In genomic region chr2:93647051-93647923, GRCm38 (mm10) we compare ENCODE assay signal across 8 mouse cellular contexts. TPM values are rescaled to one million over a fixed set of nuclear protein-coding genes. Genes with fewer than 3 reads are reported as not detected.
DNase-seq lines count a peak whose midpoint lies in the region; ATAC-seq and TF ChIP-seq lines count a peak whose summit lies in the region.

No protein-coding gene starts in this region.

- no peaks in the 10 kb centered on the region for H3K36me3 ChIP-seq in E14TG2a.4 (ENCODE audit: insufficient read depth, low read length)
- H3K36me3 ChIP-seq in forebrain, embryonic 15.5 days, result no peaks in the 10 kb centered on the region
- H3K36me3 ChIP-seq in kidney, embryonic 16.5 days (ENCODE audit: insufficient read depth, low read length), result no peaks in the 10 kb centered on the region
- no peaks in the 10 kb centered on the region for H3K36me3 ChIP-seq in neural tube, embryonic 15.5 days

- H3K9me3 ChIP-seq in E14TG2a.4 (ENCODE audit: low read length), result no peaks in the 10 kb centered on the region
- no peaks in the 10 kb centered on the region for H3K9me3 ChIP-seq in forebrain, embryonic 15.5 days
- no peaks in the 10 kb centered on the region for H3K9me3 ChIP-seq in kidney, embryonic 16.5 days (ENCODE audit: low read length)
- H3K9me3 ChIP-seq in neural tube, embryonic 15.5 days (replicated peaks), result no peaks in the 10 kb centered on the region

- peaks cover 85% of the 10 kb centered on the region for H3K27me3 ChIP-seq in E14TG2a.4 (ENCODE audit: insufficient read depth, low read length)
- H3K27me3 ChIP-seq in forebrain, embryonic 15.5 days, result peaks cover 66% of the 10 kb centered on the region
- H3K27me3 ChIP-seq in kidney, embryonic 16.5 days (ENCODE audit: insufficient read depth, low read length), result peaks cover 98% of the 10 kb centered on the region
- peaks cover 85% of the 10 kb centered on the region for H3K27me3 ChIP-seq in neural tube, embryonic 15.5 days (replicated peaks)

- H3K4me3 ChIP-seq in E14TG2a.4 (replicated peaks; ENCODE audit: low read length), result peak overlapping the region; percentile 24; the same call in 1 of the 2 replicates
- H3K4me3 ChIP-seq in forebrain, embryonic 15.5 days, result no peak overlapping the region
- peak overlapping the region; percentile 34 for H3K4me3 ChIP-seq in kidney, embryonic 16.5 days (ENCODE audit: low read length)
- H3K4me3 ChIP-seq in neural tube, embryonic 15.5 days (replicated peaks), result no peak overlapping the region; the same call in 1 of the 2 replicates

- DNase-seq in adrenal gland, adult 2 months, result peak; percentile 30
- DNase-seq in adrenal gland, postnatal 4 days (ENCODE audit: low spot score in 2 of 2), result no peak
- DNase-seq in layer of hippocampus, postnatal 25 days (ENCODE audit: extremely low spot score in 1 of 2, low spot score in 1 of 2), result no peak
- no peak for DNase-seq in adipocyte (ENCODE audit: low spot score)

- no peak for TF ChIP-seq CTCF in E14TG2a.4 (conservative IDR thresholded peaks at IDR 0.05; ENCODE audit: low read length)

- H3K4me2 ChIP-seq in forebrain, embryonic 15.5 days (replicated peaks), result 0 out of 2 replicates have a peak overlapping the region, but pooled peaks have one; percentile 0
- H3K4me2 ChIP-seq in kidney, embryonic 16.5 days (replicated peaks; ENCODE audit: low read depth, low read length), result peak overlapping the region; percentile 33
- H3K4me2 ChIP-seq in neural tube, embryonic 15.5 days, result peak overlapping the region; percentile 27; the same call in 1 of the 2 replicates

- under 1% methylated on average over 44 of the region's 44 CpGs for WGBS in forebrain, embryonic 15.5 days
- under 1% methylated on average over 44 of the region's 44 CpGs for WGBS in kidney, embryonic 16.5 days
- WGBS in neural tube, embryonic 15.5 days, result under 1% methylated on average over 44 of the region's 44 CpGs

- peaks cover 24% of the 10 kb centered on the region for H3K4me1 ChIP-seq in E14TG2a.4 (replicated peaks; ENCODE audit: low read depth, low read length)
- peaks cover 24% of the 10 kb centered on the region for H3K4me1 ChIP-seq in forebrain, embryonic 15.5 days
- peaks cover 19% of the 10 kb centered on the region for H3K4me1 ChIP-seq in kidney, embryonic 16.5 days (ENCODE audit: insufficient read depth, low read length)
- peaks cover 20% of the 10 kb centered on the region for H3K4me1 ChIP-seq in neural tube, embryonic 15.5 days

- H3K9ac ChIP-seq in forebrain, embryonic 15.5 days (replicated peaks), result no peak overlapping the region
- H3K9ac ChIP-seq in kidney, embryonic 16.5 days (replicated peaks; ENCODE audit: low read length), result no peak overlapping the region
- H3K9ac ChIP-seq in neural tube, embryonic 15.5 days (replicated peaks), result no peak overlapping the region

- no peak for ATAC-seq in forebrain, embryonic 15.5 days (replicated peaks)
- ATAC-seq in kidney, embryonic 16.5 days (ENCODE audit: low FRiP score, low TSS enrichment), result no peak
- no peak for ATAC-seq in neural tube, embryonic 15.5 days (ENCODE audit: low FRiP score)

- H3K27ac ChIP-seq in forebrain, embryonic 15.5 days (replicated peaks), result no peak overlapping the region
- no peak overlapping the region for H3K27ac ChIP-seq in kidney, embryonic 16.5 days (ENCODE audit: low read length)
- H3K27ac ChIP-seq in neural tube, embryonic 15.5 days (replicated peaks), result no peak overlapping the region

RNA-seq across cellular contexts. Expression of gene Alx4, which starts 5.1 kb away (rescaled TPM):
- under 1 TPM; 0.26 to 0.62 TPM for total RNA-seq in adrenal gland, adult 2 months (2021)
- polyA plus RNA-seq in adrenal gland, adult 2 months (2012; rRNA removed), result 0.51 and 0.68 TPM in 2 replicates
- 1 to 10 TPM; 1.0 to 1.2 TPM for total RNA-seq in adrenal gland, postnatal 4 days (2021)
- 0.65 and 0.85 TPM in 2 replicates for polyA plus RNA-seq in forebrain, embryonic 15.5 days (2015; fragmentation: Nextera tagmentation; extraction: Ambion mirVana)
- 0.17 and 0.21 TPM in 2 replicates for polyA plus RNA-seq in kidney, embryonic 16.5 days (2015; fragmentation: Nextera tagmentation; extraction: Ambion mirVana)
- polyA plus RNA-seq in neural tube, embryonic 15.5 days (2015; fragmentation: Nextera tagmentation; extraction: Ambion mirVana), result 0.09 and 0.13 TPM in 2 replicates
- under 1 TPM; 0.44 to 0.56 TPM for total RNA-seq in layer of hippocampus, postnatal 25 days (2021)

Comparison
In these comparisons a context has a peak if more than half of its experiments do, and no peak if none do; other contexts are left out.
1. H3K4me3 ChIP-seq: peak in E14TG2a.4 (single experiment) and kidney, embryonic 16.5 days (single experiment); none in forebrain, embryonic 15.5 days (single experiment) and neural tube, embryonic 15.5 days (single experiment).
2. Peak in every context shown above with its lines, with median percentiles within 50 percentile points of each other: H3K4me2 ChIP-seq.